Mouse (Mus musculus): ENCODE results near the gene Osmr. TPM values are rescaled to one million over a fixed set of nuclear protein-coding genes. Genes with fewer than 3 reads are reported as not detected.

Gene Osmr
- polyA plus RNA-seq, 1 experiment from 2014 or later = 0.13 TPM

DNA sequence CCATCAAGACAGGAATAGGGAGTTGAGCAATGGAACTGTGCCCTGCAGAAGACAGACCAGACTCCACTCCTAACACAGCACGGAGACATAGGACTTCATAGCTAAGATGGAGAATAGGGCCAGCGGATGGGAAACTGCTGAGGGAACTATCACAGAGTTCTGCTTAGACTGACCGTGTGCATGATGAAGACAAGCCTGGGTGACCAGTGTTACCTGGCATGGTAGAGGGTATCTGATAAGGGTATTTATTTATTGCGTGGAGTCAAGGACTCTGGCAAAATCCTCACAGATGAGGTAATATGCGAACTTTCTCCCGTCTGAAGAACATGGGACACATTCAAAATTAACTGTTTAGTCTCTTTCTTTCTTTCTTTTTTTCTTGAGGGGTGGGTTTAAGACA, 9.5 kb upstream of the Osmr start:
- no peak overlapping the region for H3K4me2 ChIP-seq
- no peaks in the 10 kb centered on the region for H3K36me3 ChIP-seq
- H3K4me3 ChIP-seq = no peak overlapping the region
- WGBS (ENCODE audit: insufficient replicate concordance) = 67% methylated on average over 6 of the region's 6 CpGs
- peaks cover 6% of the 10 kb centered on the region; the same call in 1 of the 2 replicates for H3K27me3 ChIP-seq (replicated peaks)
- no peaks in the 10 kb centered on the region for H3K4me1 ChIP-seq
- no peak for ATAC-seq
- no peak overlapping the region for H3K27ac ChIP-seq
- no peak overlapping the region for H3K9ac ChIP-seq
- no peaks in the 10 kb centered on the region for H3K9me3 ChIP-seq (replicated peaks)

DNA sequence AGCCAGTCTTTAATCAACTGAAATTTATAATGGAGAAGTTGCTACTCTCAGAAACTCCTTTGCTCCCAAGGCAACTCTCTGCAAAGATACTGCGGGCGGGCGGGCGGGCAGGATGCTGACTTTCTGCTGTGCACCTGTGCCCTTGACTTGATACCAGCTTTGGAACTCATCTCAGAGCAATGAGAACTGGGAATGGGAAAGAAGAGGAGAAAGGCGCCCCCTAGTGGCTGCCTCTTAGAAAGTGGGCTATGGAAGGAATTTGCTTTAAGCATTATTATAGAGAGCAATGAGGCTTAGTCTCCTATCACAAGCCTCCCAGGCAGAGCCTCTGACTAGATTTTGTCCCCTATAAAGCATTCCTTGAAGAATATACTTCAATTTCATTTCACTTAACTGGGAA, 9.0 kb upstream of the Osmr start:
- 41% methylated on average over 5 of the region's 5 CpGs for WGBS (ENCODE audit: insufficient replicate concordance)
- Histone ChIP-seq H3K9me3 (replicated peaks) (no peaks in the 10 kb centered on the region), H3K4me1 (no peaks in the 10 kb centered on the region), H3K4me2 (no peak overlapping the region), H3K36me3 (no peaks in the 10 kb centered on the region), H3K4me3 (no peak overlapping the region), H3K27ac (no peak overlapping the region), H3K9ac (no peak overlapping the region), H3K27me3 (replicated peaks) (peaks cover 6% of the 10 kb centered on the region; the same call in 1 of the 2 replicates)
- no peak for ATAC-seq

DNA sequence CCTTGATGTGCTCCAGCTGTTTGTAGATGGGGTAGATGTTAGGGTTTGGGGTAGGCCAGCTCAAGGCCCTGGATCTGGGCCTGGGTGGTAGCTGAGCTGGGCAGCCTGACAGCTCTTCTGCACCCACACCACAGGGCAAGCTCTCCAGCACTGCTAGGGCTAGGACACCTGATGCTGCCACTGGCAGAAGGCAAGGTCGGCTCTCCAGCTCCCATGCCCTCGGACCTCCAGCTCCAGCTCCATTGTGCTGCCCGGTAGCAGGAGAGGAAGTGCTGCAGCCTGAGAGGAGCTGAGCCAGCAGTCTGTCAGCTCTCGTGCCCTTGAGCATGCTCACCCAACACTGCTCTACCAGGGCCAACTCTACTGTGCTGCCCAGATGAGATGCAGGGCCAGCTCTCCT, 8.3 kb upstream of the Osmr start:
- ATAC-seq = 0 out of 2 replicates have a peak, but pooled peaks have one; percentile 46
- Histone ChIP-seq H3K4me1 (no peaks in the 10 kb centered on the region), H3K27me3 (replicated peaks) (peaks cover 6% of the 10 kb centered on the region; the same call in 1 of the 2 replicates), H3K4me3 (no peak overlapping the region), H3K9me3 (replicated peaks) (no peaks in the 10 kb centered on the region), H3K27ac (no peak overlapping the region), H3K4me2 (no peak overlapping the region), H3K36me3 (no peaks in the 10 kb centered on the region), H3K9ac (no peak overlapping the region)
- WGBS (ENCODE audit: insufficient replicate concordance) = 55% methylated on average over 4 of the region's 4 CpGs

DNA sequence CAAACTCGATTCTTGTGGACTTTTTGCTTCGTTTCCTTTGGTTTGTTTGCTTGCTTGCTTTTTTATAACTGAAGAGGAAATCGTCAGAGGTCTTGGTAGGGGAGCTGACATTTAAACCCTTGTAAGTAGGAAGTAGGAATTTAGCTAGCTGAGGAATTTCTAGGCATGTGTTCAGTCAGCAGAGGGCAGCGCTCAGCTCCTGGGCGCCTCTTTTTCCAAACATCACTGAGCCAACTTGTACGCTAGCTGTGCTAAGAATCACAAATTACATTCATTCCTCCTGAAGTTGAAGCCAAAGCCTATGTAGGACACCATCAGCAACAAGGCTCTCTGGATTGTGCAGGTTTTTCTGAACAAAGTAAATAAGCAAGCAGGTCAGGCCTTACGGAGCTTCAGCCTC, 7.4 kb upstream of the Osmr start:
- no peaks in the 10 kb centered on the region for H3K9me3 ChIP-seq (replicated peaks)
- no peak overlapping the region for H3K27ac ChIP-seq
- H3K9ac ChIP-seq = no peak overlapping the region
- no peak overlapping the region for H3K4me2 ChIP-seq
- 38% methylated on average over 7 of the region's 7 CpGs for WGBS (ENCODE audit: insufficient replicate concordance)
- no peaks in the 10 kb centered on the region for H3K4me1 ChIP-seq
- no peak for ATAC-seq
- H3K4me3 ChIP-seq = no peak overlapping the region
- no peaks in the 10 kb centered on the region for H3K36me3 ChIP-seq
- peaks cover 6% of the 10 kb centered on the region; the same call in 1 of the 2 replicates for H3K27me3 ChIP-seq (replicated peaks)

DNA sequence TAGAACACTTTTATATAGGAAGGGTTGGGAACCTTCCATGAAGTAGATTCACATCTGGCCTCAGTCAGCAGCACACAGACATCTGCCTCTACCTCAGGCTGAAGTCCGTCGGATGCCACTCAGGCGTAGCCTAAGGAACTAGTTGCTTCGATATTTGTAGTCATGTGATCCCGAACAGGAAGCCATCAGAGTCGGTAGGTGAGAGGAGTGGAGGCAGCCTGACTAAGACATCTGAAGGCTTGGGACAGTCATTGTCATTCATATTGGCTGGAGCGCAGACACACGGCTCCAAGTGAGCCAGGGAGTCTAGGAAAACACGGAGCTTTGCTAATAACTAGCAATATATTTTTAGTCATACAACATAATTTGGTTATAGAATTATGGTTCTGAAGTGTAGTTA, 6.4 kb upstream of the Osmr start:
- Histone ChIP-seq H3K9ac (no peak overlapping the region), H3K9me3 (replicated peaks) (no peaks in the 10 kb centered on the region), H3K27me3 (replicated peaks) (peaks cover 9% of the 10 kb centered on the region; the same call in 1 of the 2 replicates), H3K27ac (no peak overlapping the region), H3K36me3 (no peaks in the 10 kb centered on the region), H3K4me3 (no peak overlapping the region), H3K4me1 (no peaks in the 10 kb centered on the region), H3K4me2 (no peak overlapping the region)
- no peak for ATAC-seq
- WGBS (ENCODE audit: insufficient replicate concordance) = 67% methylated on average over 9 of the region's 9 CpGs

DNA sequence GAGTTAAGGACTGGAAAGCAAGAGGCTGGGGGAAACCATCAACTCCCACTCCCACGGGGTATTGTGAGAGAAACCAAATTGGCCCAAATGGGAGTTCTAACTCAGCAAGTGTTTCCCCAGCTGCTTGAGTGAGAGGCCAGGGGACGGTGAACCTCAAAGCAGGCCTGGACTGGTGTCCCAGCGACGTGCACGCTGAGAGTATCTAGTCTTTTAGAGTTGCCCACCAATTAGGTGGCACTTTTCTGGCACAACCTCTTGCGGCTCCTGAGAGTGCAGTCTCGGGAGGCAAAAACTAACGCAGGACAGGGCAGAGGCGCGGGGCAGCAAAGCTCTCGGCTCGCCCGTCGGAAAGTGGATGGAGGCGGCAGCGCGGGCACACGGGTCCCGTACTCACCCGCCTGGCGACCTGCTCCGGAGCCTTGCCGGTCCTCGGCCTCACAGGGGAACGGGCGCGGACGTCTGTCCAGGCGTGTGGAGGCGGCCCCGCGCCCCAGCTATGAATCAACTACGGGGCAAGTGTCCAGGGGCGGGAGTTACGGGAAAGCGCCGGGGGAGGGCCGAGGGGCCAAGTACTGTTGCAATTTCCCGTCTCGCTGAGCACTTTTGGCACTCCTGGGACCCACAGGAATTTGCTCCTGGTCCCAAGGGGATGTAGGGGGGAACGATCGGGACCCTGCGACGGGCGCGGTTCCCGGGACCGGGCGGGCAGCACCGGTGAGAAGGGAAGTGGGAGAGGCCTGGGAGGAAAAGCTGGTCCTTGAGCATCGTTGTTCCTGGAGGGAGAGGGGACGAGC, 765 bp downstream of the Osmr start:
- no peak overlapping the region for H3K9ac ChIP-seq
- H3K27me3 ChIP-seq (replicated peaks) = peaks cover 63% of the 10 kb centered on the region
- no peak overlapping the region for H3K27ac ChIP-seq
- peak overlapping the region; percentile 66 for H3K4me2 ChIP-seq
- peaks cover 7% of the 10 kb centered on the region; the same call in 1 of the 2 replicates for H3K4me1 ChIP-seq
- peak overlapping the region; percentile 45 for H3K4me3 ChIP-seq
- no peaks in the 10 kb centered on the region for H3K36me3 ChIP-seq
- no peaks in the 10 kb centered on the region for H3K9me3 ChIP-seq (replicated peaks)
- 2% methylated on average over 52 of the region's 52 CpGs for WGBS (ENCODE audit: insufficient replicate concordance)
- ATAC-seq = no peak

DNA sequence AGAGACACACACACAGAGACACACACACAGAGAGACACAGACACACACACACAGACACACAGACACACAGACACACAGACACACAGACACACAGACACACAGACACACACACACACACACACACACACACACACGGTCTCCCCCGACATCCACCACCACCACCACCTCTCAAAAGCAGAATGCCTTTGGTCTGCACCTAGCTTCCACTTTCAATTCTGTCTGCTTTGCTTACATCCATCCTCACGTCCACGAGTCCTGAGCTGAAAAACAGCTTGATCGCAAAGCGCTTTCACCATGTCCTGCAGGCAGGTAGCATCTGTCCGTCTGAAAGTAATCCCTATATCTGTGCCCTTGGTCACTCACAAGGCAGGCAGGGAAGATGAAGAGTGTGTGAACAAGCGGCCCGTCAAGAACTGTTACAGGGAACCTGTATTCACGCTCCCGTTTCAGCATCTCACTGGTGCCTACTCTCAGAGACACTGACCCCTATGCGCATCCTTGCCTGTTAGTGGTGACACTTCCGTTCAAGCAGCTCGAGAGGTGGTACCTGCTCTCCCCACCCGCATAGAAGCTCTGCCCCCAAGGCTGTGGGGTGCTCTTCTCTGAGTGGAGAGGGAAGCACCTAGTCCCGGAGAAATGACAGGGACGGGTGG, 1.5 kb downstream of the Osmr start:
- no peak overlapping the region for H3K9ac ChIP-seq
- no peak for ATAC-seq
- peaks cover 7% of the 10 kb centered on the region; the same call in 1 of the 2 replicates for H3K4me1 ChIP-seq
- no peak overlapping the region for H3K27ac ChIP-seq
- peak overlapping the region; percentile 66; the same call in 1 of the 2 replicates for H3K4me2 ChIP-seq
- H3K36me3 ChIP-seq = no peaks in the 10 kb centered on the region
- H3K9me3 ChIP-seq (replicated peaks) = no peaks in the 10 kb centered on the region
- H3K4me3 ChIP-seq = no peak overlapping the region
- 29% methylated on average over 17 of the region's 17 CpGs for WGBS (ENCODE audit: insufficient replicate concordance)
- peaks cover 63% of the 10 kb centered on the region for H3K27me3 ChIP-seq (replicated peaks)

DNA sequence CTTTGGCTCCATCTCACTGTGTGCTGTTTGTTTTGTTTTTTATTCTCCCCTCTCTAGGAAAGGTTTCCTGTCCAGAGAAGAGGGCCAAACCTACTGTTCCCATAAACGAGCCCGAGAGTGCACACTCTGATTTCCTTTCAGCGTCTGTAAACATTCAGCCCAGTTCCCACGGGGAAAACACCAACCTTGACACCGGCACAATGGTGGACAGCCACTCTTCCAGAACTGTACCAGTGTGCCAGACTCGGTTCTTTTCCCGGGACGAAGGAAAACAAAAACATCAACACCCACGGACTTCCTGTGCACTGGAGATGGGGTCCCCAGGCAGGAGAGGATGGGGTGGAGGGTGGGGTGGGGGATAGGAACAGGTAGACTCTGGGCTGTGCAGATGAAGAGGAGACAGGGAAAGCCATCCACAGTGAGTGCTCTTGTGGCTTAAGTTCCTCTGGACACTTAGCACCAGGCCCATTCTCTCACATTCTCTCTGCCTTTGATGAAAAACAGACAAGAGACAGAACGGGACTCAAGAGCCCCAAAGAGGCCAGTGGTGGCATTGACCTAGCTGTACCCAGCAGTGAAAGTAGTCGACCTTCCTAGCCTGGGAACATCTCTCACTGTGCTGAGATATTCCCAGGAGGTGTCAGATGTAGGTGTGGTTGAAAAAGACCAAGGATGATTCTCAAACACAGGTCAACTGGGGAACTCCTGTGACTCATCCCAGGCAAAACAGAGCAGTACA, 3.0 kb downstream of the Osmr start:
- Histone ChIP-seq H3K4me2 (no peak overlapping the region), H3K27me3 (replicated peaks) (peaks cover 60% of the 10 kb centered on the region)
- 50% methylated on average over 11 of the region's 11 CpGs for WGBS (ENCODE audit: insufficient replicate concordance)

DNA sequence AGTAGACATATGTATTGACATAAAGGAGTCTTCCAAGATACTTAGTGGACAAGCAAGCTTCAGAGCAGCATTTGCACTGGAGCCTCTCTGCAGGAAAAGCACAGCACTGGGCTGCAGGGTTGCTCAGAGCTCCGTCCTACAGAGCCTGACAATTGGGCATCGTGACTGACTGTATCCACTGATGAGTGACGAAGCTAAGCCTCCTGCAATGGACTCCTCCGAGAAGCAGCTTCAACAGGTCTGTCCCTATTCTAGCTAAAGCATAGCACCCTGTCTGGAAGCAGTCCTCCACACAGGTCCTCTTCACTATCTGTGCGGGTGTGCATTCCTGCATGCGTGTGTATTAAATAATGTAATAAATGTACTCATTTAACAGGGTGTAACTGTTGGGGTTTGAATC, 7.9 kb downstream of the Osmr start:
- 68% methylated on average over 6 of the region's 6 CpGs for whole genome bisulfite sequencing (ENCODE audit: insufficient replicate concordance)
- no peaks in the 10 kb centered on the region for H3K9me3 ChIP-seq (replicated peaks)
- H3K4me2 ChIP-seq = no peak overlapping the region
- H3K4me1 ChIP-seq = no peaks in the 10 kb centered on the region
- H3K27ac ChIP-seq = no peak overlapping the region
- H3K36me3 ChIP-seq = no peaks in the 10 kb centered on the region
- H3K4me3 ChIP-seq = no peak overlapping the region
- no peak overlapping the region for H3K9ac ChIP-seq
- peaks cover 16% of the 10 kb centered on the region for H3K27me3 ChIP-seq (replicated peaks)
- no peak for ATAC-seq

More for the DNA sequence above, 3.0 kb downstream of the Osmr start:
- ATAC-seq = no peak
- H3K4me1 ChIP-seq = peaks cover 7% of the 10 kb centered on the region; the same call in 1 of the 2 replicates
- H3K9me3 ChIP-seq (replicated peaks) = no peaks in the 10 kb centered on the region
- no peak overlapping the region for H3K4me3 ChIP-seq
- no peak overlapping the region for H3K9ac ChIP-seq
- H3K36me3 ChIP-seq = no peaks in the 10 kb centered on the region
- H3K27ac ChIP-seq = no peak overlapping the region

DNA sequence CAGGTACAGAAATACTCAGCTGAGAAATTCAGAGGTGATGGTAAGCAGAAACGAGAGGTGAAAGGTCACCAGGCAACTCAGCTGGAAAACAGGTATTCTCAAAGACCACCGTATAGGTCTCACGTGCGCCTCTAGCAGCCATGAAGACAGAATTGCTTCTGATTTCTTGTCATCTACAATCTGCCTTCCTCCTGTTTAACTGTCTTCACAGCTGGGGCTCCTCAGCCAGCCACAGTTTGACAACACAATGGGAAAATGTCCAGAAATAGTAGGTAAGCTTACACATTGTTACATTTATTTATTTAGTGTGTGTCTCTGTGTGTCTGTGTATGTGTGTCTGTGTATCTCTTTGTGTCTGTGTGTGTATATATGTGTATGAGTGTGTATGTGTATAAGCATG, 12.6 kb downstream of the Osmr start:
- 82% methylated on average over 4 of the region's 4 CpGs for WGBS (ENCODE audit: insufficient replicate concordance)
- H3K27ac ChIP-seq = no peak overlapping the region

DNA sequence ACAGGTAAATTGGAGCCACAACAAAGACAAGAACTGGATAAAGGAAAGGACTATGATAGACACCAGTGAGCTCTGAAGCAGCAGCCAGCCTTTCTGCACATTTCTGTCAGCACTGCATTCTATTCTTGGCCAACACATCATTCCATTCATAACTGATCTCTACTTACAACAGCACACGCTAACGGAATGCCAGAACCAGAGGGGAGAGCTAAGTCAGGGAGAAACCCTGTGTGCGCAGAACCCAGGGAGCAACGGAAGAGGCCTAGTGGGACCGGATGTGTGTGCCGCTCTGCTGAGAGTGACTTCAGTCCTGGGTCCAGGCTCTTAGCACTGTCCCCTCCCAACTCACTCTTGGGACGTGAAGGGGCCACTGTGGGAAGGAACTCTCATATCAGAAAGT, 13.2 kb downstream of the Osmr start:
- Histone ChIP-seq H3K36me3 (no peaks in the 10 kb centered on the region), H3K9ac (no peak overlapping the region), H3K27me3 (replicated peaks) (no peaks in the 10 kb centered on the region), H3K4me1 (no peaks in the 10 kb centered on the region), H3K27ac (no peak overlapping the region), H3K4me3 (no peak overlapping the region), H3K9me3 (replicated peaks) (no peaks in the 10 kb centered on the region), H3K4me2 (no peak overlapping the region)
- 70% methylated on average over 7 of the region's 7 CpGs for WGBS (ENCODE audit: insufficient replicate concordance)
- no peak for ATAC-seq

More for the DNA sequence above, 12.6 kb downstream of the Osmr start:
- H3K4me1 ChIP-seq = no peaks in the 10 kb centered on the region
- H3K36me3 ChIP-seq = no peaks in the 10 kb centered on the region
- H3K4me3 ChIP-seq = no peak overlapping the region
- no peaks in the 10 kb centered on the region for H3K9me3 ChIP-seq (replicated peaks)
- H3K9ac ChIP-seq = no peak overlapping the region
- no peak overlapping the region for H3K4me2 ChIP-seq
- H3K27me3 ChIP-seq (replicated peaks) = no peaks in the 10 kb centered on the region
- no peak for ATAC-seq

DNA sequence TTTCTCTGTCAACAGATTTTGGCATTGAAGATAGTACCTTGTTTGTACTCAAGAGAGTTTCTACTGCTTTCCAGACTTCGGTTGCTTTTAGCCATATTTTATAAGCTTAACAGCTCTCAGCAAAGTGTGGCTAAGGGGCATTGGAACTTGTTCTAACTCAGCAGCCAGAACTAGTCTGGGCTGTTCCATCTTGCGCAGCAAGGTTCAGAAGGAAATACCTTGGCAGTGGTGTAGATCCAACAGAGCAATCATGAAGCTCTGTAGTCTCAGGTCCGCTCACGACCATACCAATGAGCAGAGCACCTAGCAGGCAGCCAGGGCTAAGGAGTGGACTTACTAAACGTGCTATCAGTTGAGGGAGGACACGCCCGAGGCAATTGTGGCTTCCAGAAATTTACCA, 15.0 kb downstream of the Osmr start:
- no peak for ATAC-seq
- Histone ChIP-seq H3K27me3 (replicated peaks) (no peaks in the 10 kb centered on the region), H3K4me3 (no peak overlapping the region), H3K36me3 (no peaks in the 10 kb centered on the region), H3K27ac (no peak overlapping the region), H3K4me1 (no peaks in the 10 kb centered on the region), H3K4me2 (no peak overlapping the region), H3K9ac (no peak overlapping the region), H3K9me3 (replicated peaks) (no peaks in the 10 kb centered on the region)
- WGBS (ENCODE audit: insufficient replicate concordance) = 67% methylated on average over 7 of the region's 7 CpGs

Data from liver, embryonic 12.5 days (tissue).